Mouse (Mus musculus): ENCODE results near the gene Pde1b. TPM values are rescaled to one million over a fixed set of nuclear protein-coding genes. Genes with fewer than 3 reads are reported as not detected.
A peak's percentile ranks its signal among the peaks of the same experiment; 100 is the strongest.

Pde1b gene
- total and polyA plus RNA-seq, 2 experiments from 2014 or later, result 67.6 to 127 TPM

DNA sequence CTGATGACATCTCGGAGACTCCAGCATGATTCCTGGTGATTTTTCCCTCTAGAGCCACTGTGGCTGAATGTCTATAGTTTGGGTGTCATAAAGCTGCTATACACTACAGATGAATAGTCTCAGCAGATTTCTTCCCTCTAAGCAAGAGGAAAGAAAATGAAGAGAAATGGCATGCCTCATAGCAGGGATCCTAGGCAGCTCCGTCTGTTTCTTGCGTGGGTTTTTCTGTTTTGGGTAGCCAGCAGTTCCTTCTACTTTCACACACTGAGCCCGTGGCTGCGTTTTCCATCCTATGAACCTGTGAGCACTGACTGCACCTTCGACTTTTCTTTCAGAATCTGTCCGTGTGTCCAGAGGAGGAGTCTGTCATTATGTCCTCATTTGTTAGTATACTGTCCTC is 29.7 kb upstream of the Pde1b start:
- no peak overlapping the region for H3K9ac ChIP-seq (replicated peaks; ENCODE audit: low read length)
- no peaks in the 10 kb centered on the region for H3K36me3 ChIP-seq (ENCODE audit: insufficient read depth, low read length)
- H3K27me3 ChIP-seq (ENCODE audit: insufficient read depth, low read length), result no peaks in the 10 kb centered on the region
- no peaks in the 10 kb centered on the region for H3K9me3 ChIP-seq (ENCODE audit: low read length)
- no peak overlapping the region for H3K4me2 ChIP-seq (ENCODE audit: low read depth, low read length)
- ATAC-seq, result no peak
- 81% methylated on average over 7 of the region's 7 CpGs for WGBS
- no peak overlapping the region for H3K27ac ChIP-seq
- no peaks in the 10 kb centered on the region for H3K4me1 ChIP-seq (ENCODE audit: insufficient read depth, low read length)
- no peak overlapping the region for H3K4me3 ChIP-seq (ENCODE audit: low read length)
- DNase-seq (ENCODE audit: low spot score), result no peak
- no peak for TF ChIP-seq CTCF (IDR thresholded peaks at IDR 0.05; ENCODE audit: low read depth)

DNA sequence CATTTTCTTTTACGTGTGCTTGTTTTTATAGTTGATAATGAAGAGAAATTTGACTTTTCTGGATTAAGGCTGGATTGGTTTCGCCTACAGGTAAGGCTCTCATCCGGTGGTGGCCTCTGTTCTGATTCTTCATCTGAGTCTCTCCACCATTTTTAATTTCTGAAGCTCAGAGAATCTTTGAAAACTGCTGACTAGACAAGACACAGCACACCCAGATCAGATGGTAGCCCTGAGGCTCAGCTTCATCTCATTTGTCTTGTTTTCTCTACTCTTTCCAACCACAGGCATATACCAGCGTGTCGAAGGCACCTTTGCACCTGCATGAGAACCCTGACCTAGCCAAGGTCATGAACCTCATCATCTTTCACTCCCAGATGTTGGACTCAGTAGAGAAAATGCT is 29.1 kb upstream of the Pde1b start:
- WGBS, result 93% methylated on average over 5 of the region's 5 CpGs
- H3K9ac ChIP-seq (replicated peaks; ENCODE audit: low read length), result no peak overlapping the region
- H3K4me2 ChIP-seq (ENCODE audit: low read depth, low read length), result no peak overlapping the region
- H3K27ac ChIP-seq, result no peak overlapping the region
- TF ChIP-seq CTCF (IDR thresholded peaks at IDR 0.05; ENCODE audit: low read depth), result no peak
- no peaks in the 10 kb centered on the region for H3K4me1 ChIP-seq (ENCODE audit: insufficient read depth, low read length)
- no peaks in the 10 kb centered on the region for H3K27me3 ChIP-seq (ENCODE audit: insufficient read depth, low read length)
- ATAC-seq (no peak), DNase-seq (ENCODE audit: low spot score) (no peak)
- H3K36me3 ChIP-seq (ENCODE audit: insufficient read depth, low read length), result no peaks in the 10 kb centered on the region
- H3K4me3 ChIP-seq (ENCODE audit: low read length), result no peak overlapping the region
- no peaks in the 10 kb centered on the region for H3K9me3 ChIP-seq (ENCODE audit: low read length)

DNA sequence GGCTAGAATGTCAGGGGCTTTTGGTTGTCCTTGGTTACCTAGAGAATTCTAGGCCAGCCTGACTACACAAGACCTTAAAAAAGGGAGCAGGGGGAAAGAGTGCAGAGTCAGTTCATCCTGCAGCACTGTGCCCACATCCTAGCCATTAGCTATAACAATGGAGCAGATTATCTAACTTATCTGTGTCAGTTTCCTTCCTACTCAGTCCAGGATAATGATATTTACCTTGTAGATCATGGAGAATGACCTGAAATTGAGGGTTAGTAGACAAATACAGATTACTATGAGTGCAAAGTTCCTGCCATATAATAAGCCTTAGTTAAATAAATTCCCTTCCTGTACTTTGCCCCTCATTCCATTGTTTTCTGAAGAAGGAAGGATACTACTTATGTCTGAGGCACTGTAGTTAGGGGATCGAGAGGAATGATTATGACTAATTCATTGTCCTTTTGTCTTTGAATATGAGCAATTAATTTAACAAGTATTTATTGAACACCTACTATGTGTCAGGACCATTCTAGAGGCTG is 23.7 kb upstream of the Pde1b start:
- WGBS, result 73% methylated on average over 1 of the region's 1 CpGs
- no peak overlapping the region for H3K4me3 ChIP-seq (ENCODE audit: low read length)
- TF ChIP-seq CTCF (IDR thresholded peaks at IDR 0.05; ENCODE audit: low read depth), result no peak
- DNase-seq (ENCODE audit: low spot score), result no peak
- H3K9ac ChIP-seq (replicated peaks; ENCODE audit: low read length), result no peak overlapping the region
- no peaks in the 10 kb centered on the region for H3K36me3 ChIP-seq (ENCODE audit: insufficient read depth, low read length)
- no peaks in the 10 kb centered on the region for H3K9me3 ChIP-seq (ENCODE audit: low read length)
- no peaks in the 10 kb centered on the region for H3K27me3 ChIP-seq (ENCODE audit: insufficient read depth, low read length)
- H3K4me1 ChIP-seq (ENCODE audit: insufficient read depth, low read length), result no peaks in the 10 kb centered on the region
- ATAC-seq, result no peak
- no peak overlapping the region for H3K27ac ChIP-seq
- H3K4me2 ChIP-seq (ENCODE audit: low read depth, low read length), result no peak overlapping the region

DNA sequence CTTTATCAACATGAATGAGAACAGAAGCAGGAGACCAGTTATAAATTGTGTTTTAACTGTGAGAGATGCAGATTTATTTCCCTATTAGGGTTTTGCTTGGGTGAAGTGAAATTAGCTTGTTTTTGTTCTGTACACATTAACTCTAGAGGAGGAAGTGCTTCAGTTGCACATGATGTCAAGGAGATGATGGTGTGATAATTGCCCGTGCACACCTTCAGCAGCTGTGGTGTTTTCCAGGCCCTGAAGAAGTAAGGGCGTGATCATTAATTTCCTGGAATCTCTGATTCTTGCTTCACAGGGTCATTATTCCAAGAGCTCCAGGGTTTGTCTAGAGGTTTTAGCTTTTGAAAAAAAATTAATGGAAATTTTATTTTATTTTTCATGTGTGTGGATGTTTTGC is 22.7 kb upstream of the Pde1b start:
- WGBS, result 89% methylated on average over 2 of the region's 2 CpGs
- no peak overlapping the region for H3K9ac ChIP-seq (replicated peaks; ENCODE audit: low read length)
- H3K9me3 ChIP-seq (ENCODE audit: low read length), result no peaks in the 10 kb centered on the region
- H3K4me2 ChIP-seq (ENCODE audit: low read depth, low read length), result no peak overlapping the region
- H3K27me3 ChIP-seq (ENCODE audit: insufficient read depth, low read length), result no peaks in the 10 kb centered on the region
- no peak overlapping the region for H3K27ac ChIP-seq
- no peaks in the 10 kb centered on the region for H3K36me3 ChIP-seq (ENCODE audit: insufficient read depth, low read length)
- H3K4me3 ChIP-seq (ENCODE audit: low read length), result no peak overlapping the region
- ATAC-seq (no peak), DNase-seq (ENCODE audit: low spot score) (no peak)
- peaks cover 5% of the 10 kb centered on the region; the same call in 1 of the 2 replicates for H3K4me1 ChIP-seq (ENCODE audit: insufficient read depth, low read length)
- TF ChIP-seq CTCF (IDR thresholded peaks at IDR 0.05; ENCODE audit: low read depth), result no peak

DNA sequence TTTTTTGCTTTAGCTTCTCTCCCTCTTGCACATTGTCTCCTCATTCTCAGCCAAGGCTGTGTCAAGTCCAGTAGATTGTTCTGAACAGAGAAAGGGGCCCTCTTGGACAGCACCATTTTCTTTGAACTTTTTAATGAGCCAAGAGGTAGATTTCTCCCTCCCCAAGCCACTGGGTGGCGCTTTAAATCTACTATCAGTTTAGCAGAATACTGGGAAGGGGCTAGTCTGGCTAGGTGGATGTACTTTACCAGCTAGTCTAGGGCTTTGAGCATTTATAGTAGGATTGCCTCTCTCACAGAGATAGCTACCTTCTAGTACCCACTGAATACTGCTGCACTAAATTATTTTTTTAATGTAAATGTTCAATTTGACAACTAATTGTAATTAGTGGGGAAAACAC is 20.3 kb upstream of the Pde1b start:
- WGBS, result 3% methylated on average over 1 of the region's 1 CpGs
- Histone ChIP-seq H3K27me3 (ENCODE audit: insufficient read depth, low read length) (no peaks in the 10 kb centered on the region), H3K9ac (replicated peaks; ENCODE audit: low read length) (no peak overlapping the region), H3K27ac (no peak overlapping the region), H3K4me1 (ENCODE audit: insufficient read depth, low read length) (peaks cover 5% of the 10 kb centered on the region; the same call in 1 of the 2 replicates), H3K36me3 (ENCODE audit: insufficient read depth, low read length) (no peaks in the 10 kb centered on the region), H3K4me3 (ENCODE audit: low read length) (no peak overlapping the region), H3K9me3 (ENCODE audit: low read length) (no peaks in the 10 kb centered on the region), H3K4me2 (ENCODE audit: low read depth, low read length) (no peak overlapping the region)
- DNase-seq (ENCODE audit: low spot score), result peak; percentile 88
- peak; percentile 66 for ATAC-seq
- peak; percentile 69 for TF ChIP-seq CTCF (IDR thresholded peaks at IDR 0.05; ENCODE audit: low read depth)

DNA sequence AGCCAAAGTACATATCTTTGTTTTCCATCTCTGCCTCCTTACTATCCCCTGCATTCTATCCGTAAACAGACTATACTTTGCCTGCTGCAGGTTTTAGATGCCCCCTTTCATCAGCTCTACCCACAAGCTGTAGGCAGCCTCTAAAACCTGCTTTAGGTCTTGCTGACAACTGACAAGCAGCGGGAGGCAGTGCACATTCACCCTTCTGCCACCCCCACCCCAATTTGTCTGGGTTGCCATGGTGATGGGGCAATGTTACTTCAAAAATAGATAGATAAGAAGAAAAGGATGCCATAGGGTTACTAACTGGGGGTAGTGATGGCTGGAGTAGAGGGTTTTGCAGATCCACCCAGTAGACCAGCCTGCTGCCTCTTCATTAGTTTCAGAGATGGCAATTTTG is 18.3 kb upstream of the Pde1b start:
- Histone ChIP-seq H3K27me3 (ENCODE audit: insufficient read depth, low read length) (no peaks in the 10 kb centered on the region), H3K4me2 (ENCODE audit: low read depth, low read length) (no peak overlapping the region), H3K36me3 (ENCODE audit: insufficient read depth, low read length) (no peaks in the 10 kb centered on the region), H3K9me3 (ENCODE audit: low read length) (no peaks in the 10 kb centered on the region), H3K4me3 (ENCODE audit: low read length) (no peak overlapping the region), H3K27ac (no peak overlapping the region), H3K4me1 (ENCODE audit: insufficient read depth, low read length) (peaks cover 5% of the 10 kb centered on the region; the same call in 1 of the 2 replicates), H3K9ac (replicated peaks; ENCODE audit: low read length) (no peak overlapping the region)
- WGBS, result 38% methylated on average over 2 of the region's 2 CpGs
- no peak for ATAC-seq
- no peak for DNase-seq (ENCODE audit: low spot score)
- TF ChIP-seq CTCF (IDR thresholded peaks at IDR 0.05; ENCODE audit: low read depth), result no peak

DNA sequence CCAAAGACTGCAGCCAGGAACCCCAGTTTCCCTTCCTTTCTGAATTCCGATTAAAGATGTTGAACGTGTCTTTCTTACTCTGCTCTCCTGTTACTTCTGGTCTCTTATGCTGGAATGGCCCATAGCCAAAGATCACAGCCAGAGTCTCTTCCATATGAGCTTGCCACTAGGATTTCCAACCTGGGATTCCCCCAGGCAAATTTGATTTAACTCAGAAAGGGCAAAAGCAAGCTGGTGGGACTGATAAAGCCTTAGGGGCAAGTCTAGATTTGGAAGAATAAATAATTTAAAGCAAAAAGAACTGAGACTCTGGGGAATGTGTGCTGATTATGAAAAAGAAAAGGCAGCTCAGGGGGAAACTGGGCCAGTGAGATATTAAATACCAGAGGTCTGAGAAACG is 17.7 kb upstream of the Pde1b start:
- Histone ChIP-seq H3K4me3 (ENCODE audit: low read length) (no peak overlapping the region), H3K9me3 (ENCODE audit: low read length) (no peaks in the 10 kb centered on the region), H3K27me3 (ENCODE audit: insufficient read depth, low read length) (no peaks in the 10 kb centered on the region), H3K4me1 (ENCODE audit: insufficient read depth, low read length) (peaks cover 5% of the 10 kb centered on the region; the same call in 1 of the 2 replicates), H3K27ac (no peak overlapping the region), H3K36me3 (ENCODE audit: insufficient read depth, low read length) (no peaks in the 10 kb centered on the region), H3K9ac (replicated peaks; ENCODE audit: low read length) (no peak overlapping the region), H3K4me2 (ENCODE audit: low read depth, low read length) (no peak overlapping the region)
- WGBS, result 29% methylated on average over 3 of the region's 3 CpGs
- no peak for DNase-seq (ENCODE audit: low spot score)
- TF ChIP-seq CTCF (IDR thresholded peaks at IDR 0.05; ENCODE audit: low read depth), result no peak
- no peak for ATAC-seq
